Mouse (Mus musculus) left cerebral cortex, postnatal 10 days (tissue): ENCODE results near the gene Crip1. TPM values are rescaled to one million over a fixed set of nuclear protein-coding genes. Genes with fewer than 3 reads are reported as not detected.

ENCODE experiments used
- DNase-seq, 2 experiments: peaks; one replicate each; pipeline ENCODE4 v3.0.0; 2021 to 2022; ENCODE audit warnings: low spot score in 2 of 2, mixed read lengths in 1 of 2; ENCODE audit errors: extremely low spot score in 1 of 2
- intact Hi-C: fragments of 180-260 bp; cut with DNase I; formaldehyde crosslinking; loops from one replicate; pipeline ENCODE4 v1.15.1; 2025
- total RNA-seq, 2 experiments: library from RNA; stranded (reverse); gene quantifications; 2 replicates each; pipeline ENCODE4 v1.2.3; 2021

The Crip1 gene
- total RNA-seq, 2 experiments from 2014 or later = 12.4 to 12.6 TPM

- peak; percentile 74 to 83 for DNase-seq
- intact Hi-C loops = no loop called here
Measured at GRCm38 (mm10) chr12:113119516-113120410, 26.4 kb upstream of the Crip1 start.

DNA sequence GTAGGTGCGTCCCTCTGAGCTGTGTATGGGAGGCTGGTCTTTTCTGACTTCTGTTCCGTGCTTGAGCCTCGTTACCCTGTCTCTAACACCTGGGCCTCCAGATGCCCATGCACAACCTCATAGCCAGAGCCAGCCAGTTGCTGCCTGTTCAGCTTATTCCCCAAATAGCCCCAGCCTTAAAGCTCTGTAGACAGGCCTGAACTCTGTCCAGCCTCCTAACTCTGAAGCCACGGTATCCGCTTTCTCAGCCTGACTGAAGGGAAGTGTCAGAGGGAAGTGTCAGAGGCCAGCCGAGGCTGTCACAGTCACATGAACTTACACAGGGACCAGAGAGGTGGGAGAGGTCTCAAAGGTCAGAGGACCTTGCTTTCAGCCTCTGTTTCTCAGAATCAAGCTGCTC lies 21.4 kb upstream of the Crip1 start:
- intact Hi-C loops = no loop called here
- peak in 1 of 2 experiments; percentile 21 for DNase-seq

DNA sequence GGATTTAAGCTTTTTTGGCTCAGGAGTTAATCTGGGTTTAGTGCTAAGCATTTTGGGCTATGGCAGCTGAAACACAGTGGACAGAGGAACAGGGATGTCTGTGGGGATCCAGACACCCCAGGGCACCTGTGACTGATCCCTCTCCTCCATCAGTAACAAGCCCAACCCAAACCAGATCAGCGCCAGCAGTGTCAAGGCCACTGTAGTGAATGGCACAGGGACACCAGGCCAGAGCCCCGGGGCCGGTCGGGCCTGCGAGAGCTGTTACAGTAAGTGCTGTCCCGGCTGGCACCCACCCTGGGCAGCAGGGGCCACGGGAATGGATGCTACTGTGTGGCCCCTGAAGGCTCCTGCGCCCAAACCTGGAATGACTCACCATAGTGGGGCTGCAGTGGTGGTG lies 15.4 kb upstream of the Crip1 start:
- peak in 1 of 2 experiments; percentile 31 for DNase-seq
- intact Hi-C loops = no loop called here

DNA sequence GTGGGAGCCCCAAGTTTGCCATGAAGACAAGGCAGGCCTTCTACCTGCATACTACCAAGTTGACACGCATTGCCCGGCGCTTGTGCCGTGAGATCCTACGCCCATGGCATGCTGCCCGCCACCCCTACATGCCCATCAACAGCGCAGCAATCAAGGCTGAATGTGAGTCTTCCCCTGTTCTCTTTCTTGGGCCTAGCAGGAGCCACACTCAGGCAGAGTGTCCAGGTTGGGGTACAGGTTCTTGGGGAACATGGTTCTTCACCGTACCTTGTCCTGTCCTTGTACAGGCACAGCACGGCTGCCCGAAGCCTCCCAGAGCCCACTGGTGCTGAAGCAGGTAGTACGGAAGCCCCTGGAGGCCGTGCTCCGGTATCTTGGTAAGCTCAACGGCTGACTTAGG lies 14.5 kb upstream of the Crip1 start:
- peak in 1 of 2 experiments; percentile 24 for DNase-seq
- intact Hi-C loops = no loop called here

- DNase-seq = peak in 1 of 2 experiments; percentile 77
- intact Hi-C loops = no loop called here
Measured at GRCm38 (mm10) chr12:113132567-113132966, 13.5 kb upstream of the Crip1 start.

GRCm38 (mm10) chr12:113133260-113133659 lies 12.9 kb upstream of the Crip1 start:
- intact Hi-C loops = no loop called here

GRCm38 (mm10) chr12:113133861-113134403 lies 12.2 kb upstream of the Crip1 start:
- DNase-seq = no peak

More at GRCm38 (mm10) chr12:113133260-113133659, 12.9 kb upstream of the Crip1 start:
- no peak for DNase-seq

DNA sequence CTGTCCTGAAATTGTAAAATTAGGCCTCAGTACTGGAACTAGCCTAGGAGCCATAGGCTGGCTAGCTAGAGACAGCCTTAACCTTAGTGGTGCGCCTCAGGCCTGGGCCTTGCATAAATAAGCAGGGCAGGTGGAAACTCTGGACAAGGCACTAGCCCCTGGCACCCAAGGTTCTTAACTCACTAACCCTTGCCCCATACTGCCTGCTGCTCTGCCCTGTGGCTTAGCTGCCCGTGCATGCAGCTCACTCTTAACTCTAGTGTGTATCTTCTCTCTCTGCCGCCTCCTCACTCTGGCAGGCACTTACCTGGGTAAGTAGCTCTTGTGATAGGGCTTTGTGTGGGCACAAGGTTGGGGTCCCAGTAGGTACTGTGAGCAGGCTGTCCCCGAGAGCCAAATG lies 11.6 kb upstream of the Crip1 start:
- intact Hi-C loops = no loop called here
- no peak for DNase-seq

More at GRCm38 (mm10) chr12:113133861-113134403, 12.2 kb upstream of the Crip1 start:
- intact Hi-C loops = no loop called here

DNA sequence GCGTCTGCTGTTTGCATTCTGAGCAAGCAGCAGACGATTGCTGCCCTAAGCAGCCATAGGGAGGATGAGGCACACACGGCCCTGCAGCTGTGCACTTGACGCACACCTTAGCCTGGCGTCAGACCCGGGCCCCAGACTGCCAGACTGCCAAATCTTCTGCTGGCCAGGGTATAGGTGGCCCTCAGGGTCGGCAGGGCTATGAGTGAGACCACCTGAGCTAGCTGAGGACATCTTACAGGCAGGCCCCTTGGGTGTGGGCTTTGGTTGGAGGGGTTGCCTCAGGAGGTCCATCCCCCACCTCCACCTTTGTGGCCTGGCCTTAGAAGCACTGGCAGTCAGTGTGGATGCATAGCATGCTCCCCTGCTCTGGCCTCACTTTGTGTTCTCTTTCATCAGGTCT lies 10.7 kb upstream of the Crip1 start:
- no peak for DNase-seq
- intact Hi-C loops = no loop called here

- no peak for DNase-seq
- intact Hi-C loops = no loop called here
Measured at GRCm38 (mm10) chr12:113136492-113137020, 9.6 kb upstream of the Crip1 start.

GRCm38 (mm10) chr12:113137260-113138213 lies 8.6 kb upstream of the Crip1 start:
- intact Hi-C loops = no loop called here
- DNase-seq = no peak

DNA sequence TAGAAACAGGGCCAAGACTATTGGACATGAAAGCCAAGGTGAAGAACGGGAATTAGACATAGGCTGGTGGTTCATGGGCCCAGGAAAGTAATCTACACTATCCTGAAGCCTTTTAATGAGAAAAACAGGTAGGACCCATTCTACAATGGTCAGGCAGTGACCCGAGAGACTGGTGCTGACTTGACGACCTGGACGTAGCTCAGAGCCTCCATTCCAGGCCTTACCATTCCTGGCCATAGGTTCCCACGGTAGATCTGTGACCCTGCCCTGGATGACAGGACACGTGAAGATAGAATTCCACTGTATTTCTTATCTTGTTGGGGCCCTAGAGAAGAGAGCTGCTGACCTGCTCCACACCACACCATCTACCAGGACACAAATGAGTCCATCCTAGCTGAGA lies 7.8 kb upstream of the Crip1 start:
- intact Hi-C loops = no loop called here
- no peak for DNase-seq

DNA sequence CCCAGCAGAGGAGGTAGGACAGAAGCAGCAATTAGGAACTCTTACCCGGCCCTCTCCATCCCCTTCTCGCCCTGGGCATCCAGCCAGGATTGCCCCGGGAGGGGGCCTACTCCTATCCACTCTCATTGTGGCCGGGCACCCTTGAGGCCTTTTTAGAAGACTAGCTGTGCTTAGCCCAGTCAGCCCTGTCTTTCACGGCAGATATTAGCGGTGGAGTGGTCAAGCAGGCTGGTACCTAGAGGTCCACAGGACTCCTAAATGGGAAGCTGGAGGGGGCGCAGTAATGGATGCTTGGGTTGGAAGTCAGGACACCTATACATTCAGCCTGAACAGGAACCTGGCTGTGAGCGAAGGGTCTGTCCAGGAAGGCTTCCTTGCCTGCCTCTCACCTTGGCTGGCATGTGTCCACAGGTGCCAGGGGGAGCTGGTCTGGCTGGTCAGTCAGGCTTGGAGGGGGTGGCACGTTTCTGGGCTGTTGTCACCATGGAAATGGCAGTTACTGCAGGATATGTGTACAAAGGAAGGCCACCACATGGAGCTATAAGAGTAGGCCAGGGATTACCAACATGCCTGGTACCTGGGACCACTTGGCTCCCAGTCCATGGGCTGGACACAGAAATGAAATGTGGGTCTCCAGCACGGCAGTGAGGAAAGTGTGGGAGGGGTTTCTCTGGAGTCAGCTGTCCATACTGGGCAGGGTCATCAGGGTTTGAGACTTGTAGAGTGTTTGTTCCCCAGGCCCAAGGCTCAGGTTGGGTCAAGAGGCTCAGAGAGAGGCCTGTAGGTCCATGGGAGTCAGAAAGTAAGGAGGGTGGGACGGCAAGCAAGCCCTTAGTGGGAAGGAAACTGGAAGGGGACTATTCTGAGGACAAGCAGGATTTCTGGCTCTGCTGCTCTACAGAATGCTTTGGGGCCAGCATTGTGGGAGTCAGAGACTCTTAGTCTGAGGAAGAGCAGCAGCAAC lies 6.9 kb upstream of the Crip1 start:
- no peak for DNase-seq
- intact Hi-C loops = no loop called here

- intact Hi-C loops = loop anchor here (5.0 kb wide), 1 partner anchor 47 kb away; the partner anchor contains the start of gene Tmem121
- peak; percentile 92 to 95 for DNase-seq
Measured at GRCm38 (mm10) chr12:113139908-113140615, 6.1 kb upstream of the Crip1 start, which contains the start of gene Crip2. Gene Crip2 (plus strand): TSS chr12:113140236.

GRCm38 (mm10) chr12:113140616-113141411 lies 5.3 kb upstream of the Crip1 start:
- no peak for DNase-seq
- intact Hi-C loops = loop anchor here (5.0 kb wide), 1 partner anchor 46 kb away; the partner anchor contains the start of gene Tmem121

- intact Hi-C loops = loop anchor here (5.0 kb wide), 1 partner anchor 46 kb away; the partner anchor contains the start of gene Tmem121
Measured at GRCm38 (mm10) chr12:113141531-113141973, 4.6 kb upstream of the Crip1 start.

More at GRCm38 (mm10) chr12:113141531-113141973, 4.6 kb upstream of the Crip1 start:
- DNase-seq = peak in 1 of 2 experiments; percentile 79
